Mouse (Mus musculus): ENCODE data around the gene Clpp. TPM values are rescaled to one million over a fixed set of nuclear protein-coding genes. Genes with fewer than 3 reads are reported as not detected.

Clpp gene
- polyA plus RNA-seq, 1 experiment = 103 TPM

DNA sequence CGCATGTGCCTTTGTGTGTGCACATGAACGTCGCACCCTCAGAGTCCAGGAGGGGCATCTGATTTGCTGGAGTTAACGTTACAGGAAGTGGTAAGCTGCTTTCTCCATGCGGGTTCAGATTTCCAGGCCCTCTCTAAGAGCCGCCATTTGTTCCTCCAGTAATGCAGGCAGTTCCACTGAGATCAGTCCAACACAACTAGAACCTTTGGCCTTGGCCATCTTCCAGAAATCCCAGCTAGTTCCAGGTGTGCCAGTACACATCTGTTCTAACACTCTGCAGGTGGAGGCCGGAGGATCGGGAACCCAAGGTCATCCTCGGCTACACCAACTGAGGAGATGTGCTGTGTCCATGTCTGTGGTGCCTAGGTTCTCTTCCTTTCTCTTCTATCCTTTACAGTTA lies 5.2 kb upstream of the Clpp start:
- no peak overlapping the region for H3K4me3 ChIP-seq (replicated peaks; ENCODE audit: extremely low read depth, low read depth, low read length)
- 76% methylated on average over 9 of the region's 9 CpGs for WGBS
- DNase-seq = no peak
- no peak for TF ChIP-seq CTCF (IDR thresholded peaks at IDR 0.05; ENCODE audit: insufficient read depth, low read length)
- H3K4me1 ChIP-seq (ENCODE audit: control insufficient read depth, insufficient read depth, low read length) = no peaks in the 10 kb centered on the region

DNA sequence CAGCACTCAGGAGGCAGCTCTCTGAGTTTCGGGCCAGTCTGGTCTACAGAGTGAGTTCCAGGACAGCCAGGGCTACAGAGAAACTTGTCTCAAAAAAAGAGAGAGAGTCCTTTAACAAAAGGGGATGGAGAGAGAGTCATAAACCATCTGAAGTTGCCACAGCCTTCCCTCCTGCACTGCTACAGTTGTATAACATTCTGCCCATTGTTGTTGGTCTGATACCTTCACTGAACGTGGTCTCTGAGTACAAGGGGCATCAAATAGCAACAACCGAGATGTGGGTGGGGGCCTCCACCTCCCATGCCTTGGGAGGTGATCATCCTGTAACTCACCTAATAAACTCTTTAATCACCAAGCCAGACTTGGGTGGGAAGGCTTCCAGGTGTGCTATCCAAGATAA lies 4.4 kb upstream of the Clpp start:
- 76% methylated on average over 3 of the region's 3 CpGs for WGBS
- TF ChIP-seq CTCF (IDR thresholded peaks at IDR 0.05; ENCODE audit: insufficient read depth, low read length) (no peak), POLR2A (IDR thresholded peaks at IDR 0.05; ENCODE audit: borderline replicate concordance, extremely low read depth, low read depth, low read length) (no peak)
- H3K4me3 ChIP-seq (replicated peaks; ENCODE audit: extremely low read depth, low read depth, low read length) = no peak overlapping the region
- no peaks in the 10 kb centered on the region; the same call in 1 of the 2 replicates for H3K4me1 ChIP-seq (ENCODE audit: control insufficient read depth, insufficient read depth, low read length)
- DNase-seq = no peak

DNA sequence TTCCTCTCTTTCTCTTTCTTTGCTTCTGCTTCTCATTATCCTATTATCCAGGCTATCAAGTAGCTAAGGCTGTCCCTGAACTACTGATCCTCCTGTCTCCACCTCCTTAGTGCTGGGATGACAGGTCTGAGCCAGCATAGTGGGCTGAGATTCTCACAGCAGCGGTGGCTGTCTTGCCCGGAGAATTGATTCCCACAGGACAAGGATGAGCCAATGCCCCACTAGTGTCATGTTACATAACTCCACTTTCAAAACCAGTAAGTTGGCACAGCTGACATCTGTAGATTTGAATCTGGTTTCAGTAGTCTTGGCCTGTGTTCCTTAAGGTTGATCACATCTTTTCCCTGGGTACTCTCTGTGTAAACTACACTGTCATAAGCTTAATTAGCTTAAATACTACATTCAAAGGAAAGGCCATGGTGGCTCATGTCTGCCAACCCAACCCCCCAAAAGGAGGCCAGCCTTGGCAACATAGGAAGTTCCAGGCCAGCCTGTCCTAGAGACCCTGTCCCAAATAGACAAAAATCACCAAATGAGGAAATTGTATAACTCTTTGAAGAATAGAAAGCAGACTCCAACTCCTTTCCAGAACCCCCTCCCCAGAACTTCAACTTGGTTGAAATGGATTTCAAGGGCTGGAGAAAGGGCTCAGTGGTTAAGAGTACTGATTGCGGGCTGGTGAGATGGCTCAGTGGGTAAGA lies 3.9 kb upstream of the Clpp start:
- no peak overlapping the region for H3K4me3 ChIP-seq (replicated peaks; ENCODE audit: extremely low read depth, low read depth, low read length)
- 81% methylated on average over 3 of the region's 3 CpGs for WGBS
- peaks cover 6% of the 10 kb centered on the region for H3K4me1 ChIP-seq (ENCODE audit: control insufficient read depth, insufficient read depth, low read length)
- TF ChIP-seq POLR2A (IDR thresholded peaks at IDR 0.05; ENCODE audit: borderline replicate concordance, extremely low read depth, low read depth, low read length) (no peak), CTCF (IDR thresholded peaks at IDR 0.05; ENCODE audit: insufficient read depth, low read length) (no peak)
- DNase-seq = no peak

DNA sequence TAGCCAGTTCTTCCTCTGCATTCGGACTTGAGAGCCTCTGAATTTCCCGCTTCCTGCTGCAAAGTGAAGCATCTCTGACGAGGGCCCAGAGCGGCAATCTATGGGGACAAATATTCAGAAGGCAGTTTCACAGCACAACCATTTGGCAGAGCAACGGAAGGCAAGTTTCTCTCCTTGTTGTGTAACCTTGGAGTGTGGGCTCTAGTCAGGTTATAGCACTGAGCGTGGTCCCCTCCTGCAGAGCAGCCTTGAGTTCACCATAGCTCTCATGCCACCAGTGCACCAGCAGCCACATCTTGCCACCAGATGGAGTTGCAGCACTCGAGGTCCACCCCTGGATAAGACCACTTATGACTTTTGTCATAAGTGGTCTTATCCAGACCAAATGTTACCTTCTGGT lies 1.7 kb upstream of the Clpp start:
- Histone ChIP-seq H3K4me1 (ENCODE audit: control insufficient read depth, insufficient read depth, low read length) (peaks cover 6% of the 10 kb centered on the region), H3K4me3 (replicated peaks; ENCODE audit: extremely low read depth, low read depth, low read length) (no peak overlapping the region)
- no peak for DNase-seq
- WGBS = 74% methylated on average over 7 of the region's 7 CpGs
- TF ChIP-seq POLR2A (IDR thresholded peaks at IDR 0.05; ENCODE audit: borderline replicate concordance, extremely low read depth, low read depth, low read length) (no peak), CTCF (IDR thresholded peaks at IDR 0.05; ENCODE audit: insufficient read depth, low read length) (no peak)

DNA sequence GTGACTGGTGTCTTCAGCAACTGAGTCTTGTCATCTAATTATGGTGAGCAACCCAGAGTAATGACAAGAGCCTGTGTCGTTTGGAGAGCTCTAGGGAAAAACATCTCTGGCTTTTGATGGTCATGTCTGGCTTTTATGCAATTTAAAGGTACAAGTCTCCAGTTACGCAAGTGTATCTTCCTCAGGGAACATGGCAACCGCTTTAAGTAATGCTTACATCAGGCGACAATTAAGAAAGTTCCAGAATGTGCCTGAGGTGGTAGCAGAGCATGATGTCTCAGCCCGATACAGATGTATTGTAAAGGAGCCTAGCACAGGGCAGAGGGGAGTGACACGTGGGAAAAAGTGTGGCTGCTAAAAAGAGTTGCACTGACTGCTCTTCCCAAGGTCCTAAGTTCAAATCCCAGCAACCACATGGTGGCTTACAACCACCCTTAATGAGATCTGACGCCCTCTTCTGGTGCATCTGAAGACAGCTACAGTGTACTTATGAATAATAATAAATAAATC lies 1.1 kb upstream of the Clpp start:
- Histone ChIP-seq H3K4me1 (ENCODE audit: control insufficient read depth, insufficient read depth, low read length) (peaks cover 6% of the 10 kb centered on the region), H3K4me3 (replicated peaks; ENCODE audit: extremely low read depth, low read depth, low read length) (no peak overlapping the region)
- WGBS = 65% methylated on average over 7 of the region's 7 CpGs
- TF ChIP-seq POLR2A (IDR thresholded peaks at IDR 0.05; ENCODE audit: borderline replicate concordance, extremely low read depth, low read depth, low read length) (no peak), CTCF (IDR thresholded peaks at IDR 0.05; ENCODE audit: insufficient read depth, low read length) (no peak)
- no peak for DNase-seq

DNA sequence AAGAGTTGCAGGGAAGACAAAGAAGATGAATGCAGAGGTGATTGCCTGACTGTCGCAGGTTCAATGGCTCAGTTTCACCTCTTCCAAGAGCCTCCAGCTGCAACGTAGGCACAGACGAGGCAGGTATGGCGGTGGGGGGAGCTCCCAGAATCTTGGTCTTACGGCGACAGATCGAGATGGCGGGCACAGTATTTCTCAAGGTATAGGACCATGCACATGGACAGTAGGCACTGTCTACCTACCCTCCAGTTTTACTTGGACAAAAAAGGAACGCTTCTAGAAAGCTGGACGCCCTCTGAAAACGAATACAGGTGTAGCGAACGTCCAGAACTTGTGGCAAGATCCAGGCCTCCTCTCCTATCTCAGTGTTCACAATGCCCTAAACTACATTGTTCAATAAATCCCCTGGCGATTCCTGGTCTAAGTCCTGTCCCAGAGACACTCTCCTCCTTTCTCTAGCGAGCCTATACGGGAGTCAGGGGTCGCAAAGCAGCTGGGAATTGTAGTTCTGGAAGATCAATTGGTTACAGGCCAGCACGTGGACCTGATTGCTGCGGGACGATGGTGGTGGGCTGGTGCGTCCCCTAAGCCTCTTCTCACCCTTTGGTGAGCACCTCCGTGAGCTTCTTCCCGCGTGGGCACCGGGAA lies 514 bp upstream of the Clpp start:
- Histone ChIP-seq H3K4me3 (replicated peaks; ENCODE audit: extremely low read depth, low read depth, low read length) (peak overlapping the region; percentile 92), H3K4me1 (ENCODE audit: control insufficient read depth, insufficient read depth, low read length) (peaks cover 6% of the 10 kb centered on the region)
- TF ChIP-seq POLR2A (IDR thresholded peaks at IDR 0.05; ENCODE audit: borderline replicate concordance, extremely low read depth, low read depth, low read length) = no peak
- no peak for TF ChIP-seq CTCF (IDR thresholded peaks at IDR 0.05; ENCODE audit: insufficient read depth, low read length)
- DNase-seq = no peak
- 2% methylated on average over 25 of the region's 25 CpGs for whole genome bisulfite sequencing

DNA sequence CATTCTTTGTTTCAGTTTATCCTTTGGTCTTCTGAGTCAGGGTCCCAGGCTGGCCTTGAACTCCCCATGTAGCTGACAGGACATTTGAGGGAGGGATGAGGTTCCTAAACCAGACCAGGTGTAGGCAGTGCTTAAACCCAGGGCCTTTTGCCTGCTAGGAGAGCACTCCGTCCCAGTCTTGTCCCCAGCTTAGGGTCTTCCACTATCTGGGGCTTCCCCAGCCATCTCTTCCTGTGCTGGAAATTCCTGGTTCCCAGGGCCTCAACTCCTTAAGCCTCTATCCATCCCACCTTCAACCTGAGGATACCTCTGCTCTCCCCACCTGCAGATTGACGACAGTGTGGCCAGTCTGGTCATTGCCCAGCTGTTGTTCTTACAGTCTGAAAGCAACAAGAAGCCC lies 861 bp downstream of the Clpp start:
- Histone ChIP-seq H3K4me1 (ENCODE audit: control insufficient read depth, insufficient read depth, low read length) (peaks cover 6% of the 10 kb centered on the region), H3K4me3 (replicated peaks; ENCODE audit: extremely low read depth, low read depth, low read length) (peak overlapping the region; percentile 47)
- TF ChIP-seq POLR2A (IDR thresholded peaks at IDR 0.05; ENCODE audit: borderline replicate concordance, extremely low read depth, low read depth, low read length) (no peak), CTCF (IDR thresholded peaks at IDR 0.05; ENCODE audit: insufficient read depth, low read length) (no peak)
- 62% methylated on average over 2 of the region's 2 CpGs for WGBS
- no peak for DNase-seq

DNA sequence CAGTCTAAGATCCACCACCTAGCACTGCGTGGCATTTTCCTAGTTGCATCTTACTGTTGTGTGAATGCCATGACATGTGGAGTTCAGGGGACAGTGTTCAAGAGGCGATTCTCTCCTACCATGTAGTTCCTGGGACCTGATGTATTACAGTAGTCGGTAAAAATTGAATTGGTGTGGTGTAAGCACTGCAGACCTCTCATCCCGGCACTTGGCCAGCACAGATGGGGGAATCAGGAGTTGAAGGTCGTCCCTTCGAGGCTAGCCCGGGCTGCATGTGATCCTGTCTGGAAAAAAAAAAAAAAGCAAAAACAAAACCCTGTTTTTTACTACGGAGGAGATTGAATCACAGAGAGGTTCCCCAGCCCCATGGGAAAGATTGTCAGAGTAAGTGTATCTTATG lies 4.9 kb downstream of the Clpp start:
- H3K4me1 ChIP-seq (ENCODE audit: control insufficient read depth, insufficient read depth, low read length) = peaks cover 8% of the 10 kb centered on the region
- no peak for DNase-seq
- WGBS = 87% methylated on average over 8 of the region's 8 CpGs
- TF ChIP-seq POLR2A (IDR thresholded peaks at IDR 0.05; ENCODE audit: borderline replicate concordance, extremely low read depth, low read depth, low read length) = no peak
- no peak for TF ChIP-seq CTCF (IDR thresholded peaks at IDR 0.05; ENCODE audit: insufficient read depth, low read length)
- no peak overlapping the region for H3K4me3 ChIP-seq (replicated peaks; ENCODE audit: extremely low read depth, low read depth, low read length)

DNA sequence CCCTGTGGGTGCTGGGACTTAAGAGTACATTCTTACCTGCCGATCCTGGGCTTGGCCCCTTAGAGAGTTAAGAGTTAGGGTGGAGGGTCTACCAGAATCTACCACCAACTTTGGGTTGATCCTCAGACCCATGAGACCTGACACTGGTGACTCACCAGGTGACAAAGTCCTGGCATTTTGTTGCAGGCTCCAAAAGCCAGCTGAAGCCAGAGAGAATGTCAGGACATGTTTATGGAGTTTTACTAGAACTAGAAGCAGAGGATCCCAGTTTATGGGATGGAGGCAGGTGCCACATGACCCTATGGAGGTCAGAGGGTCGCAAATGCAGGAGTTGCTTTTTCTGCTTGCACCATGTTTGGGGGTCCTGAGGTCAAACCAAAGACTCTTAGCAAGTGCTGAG lies 6.4 kb downstream of the Clpp start:
- no peak for TF ChIP-seq POLR2A (IDR thresholded peaks at IDR 0.05; ENCODE audit: borderline replicate concordance, extremely low read depth, low read depth, low read length)
- TF ChIP-seq CTCF (IDR thresholded peaks at IDR 0.05; ENCODE audit: insufficient read depth, low read length) = no peak
- WGBS = 66% methylated on average over 2 of the region's 2 CpGs
- DNase-seq = no peak
- Histone ChIP-seq H3K4me3 (replicated peaks; ENCODE audit: extremely low read depth, low read depth, low read length) (no peak overlapping the region), H3K4me1 (ENCODE audit: control insufficient read depth, insufficient read depth, low read length) (0 out of 2 replicates have a peak, but pooled peaks cover 2% of the 10 kb centered on the region)

All from lung, adult 2 months (tissue).